Mouse (Mus musculus): ENCODE data around the gene Cdx2. TPM values are rescaled to one million over a fixed set of nuclear protein-coding genes. Genes with fewer than 3 reads are reported as not detected.

Cdx2 gene
- polyA plus RNA-seq, 1 experiment from 2014 or later = not detected

GRCm38 (mm10) chr5:147274174-147275141 is 32.6 kb downstream of the Cdx2 start:
- Histone ChIP-seq H3K4me3 (no peak overlapping the region), H3K9me3 (replicated peaks) (no peaks in the 10 kb centered on the region), H3K4me1 (no peaks in the 10 kb centered on the region), H3K27ac (no peak overlapping the region), H3K27me3 (peaks cover 96% of the 10 kb centered on the region), H3K4me2 (replicated peaks) (no peak overlapping the region), H3K36me3 (no peaks in the 10 kb centered on the region), H3K9ac (no peak overlapping the region)
- no peak for ATAC-seq (ENCODE audit: low FRiP score)
- under 1% methylated on average over 48 of the region's 48 CpGs for WGBS

- Histone ChIP-seq H3K27ac (no peak overlapping the region), H3K4me3 (no peak overlapping the region), H3K9me3 (replicated peaks) (no peaks in the 10 kb centered on the region), H3K27me3 (peaks cover 96% of the 10 kb centered on the region), H3K9ac (no peak overlapping the region), H3K4me1 (no peaks in the 10 kb centered on the region), H3K36me3 (no peaks in the 10 kb centered on the region), H3K4me2 (replicated peaks) (no peak overlapping the region)
- WGBS = 1% methylated on average over 10 of the region's 10 CpGs
- no peak for ATAC-seq (ENCODE audit: low FRiP score)
These were observed 34.2 kb downstream of the Cdx2 start for GRCm38 (mm10) chr5:147272808-147273345.

GRCm38 (mm10) chr5:147272046-147272807 is 34.8 kb downstream of the Cdx2 start:
- Histone ChIP-seq H3K9me3 (replicated peaks) (no peaks in the 10 kb centered on the region), H3K4me1 (no peaks in the 10 kb centered on the region), H3K4me2 (replicated peaks) (no peak overlapping the region), H3K27me3 (peaks cover 96% of the 10 kb centered on the region), H3K4me3 (no peak overlapping the region), H3K36me3 (no peaks in the 10 kb centered on the region), H3K9ac (no peak overlapping the region), H3K27ac (no peak overlapping the region)
- ATAC-seq (ENCODE audit: low FRiP score) = no peak
- WGBS = 3% methylated on average over 12 of the region's 12 CpGs

GRCm38 (mm10) chr5:147270673-147271655 is 36.1 kb downstream of the Cdx2 start:
- no peaks in the 10 kb centered on the region for H3K36me3 ChIP-seq
- no peak for ATAC-seq (ENCODE audit: low FRiP score)
- WGBS = under 1% methylated on average over 29 of the region's 29 CpGs
- H3K9me3 ChIP-seq (replicated peaks) = no peaks in the 10 kb centered on the region
- H3K27me3 ChIP-seq = peaks cover 96% of the 10 kb centered on the region
- no peak overlapping the region for H3K4me2 ChIP-seq (replicated peaks)
- H3K9ac ChIP-seq = no peak overlapping the region
- no peak overlapping the region for H3K4me3 ChIP-seq
- H3K4me1 ChIP-seq = no peaks in the 10 kb centered on the region
- H3K27ac ChIP-seq = no peak overlapping the region

GRCm38 (mm10) chr5:147269926-147270672 is 37.0 kb downstream of the Cdx2 start, which contains the start of gene Pdx1:
TSS of gene Pdx1 (plus strand) at chr5:147269959.
- Histone ChIP-seq H3K4me1 (no peaks in the 10 kb centered on the region), H3K27ac (no peak within 1 kb of the TSS), H3K4me2 (replicated peaks) (no peak within 1 kb of the TSS), H3K4me3 (no peak within 1 kb of the TSS), H3K9me3 (replicated peaks) (no peaks in the 10 kb centered on the region), H3K36me3 (no peaks in the 10 kb centered on the region), H3K27me3 (peaks cover 96% of the 10 kb centered on the region), H3K9ac (no peak within 1 kb of the TSS)
- WGBS = 1% methylated on average over 44 of the region's 44 CpGs
- peak; percentile 52; the same call in 1 of the 2 replicates for ATAC-seq (ENCODE audit: low FRiP score)

GRCm38 (mm10) chr5:147269371-147269770 is 37.7 kb downstream of the Cdx2 start:
- no peak for ATAC-seq (ENCODE audit: low FRiP score)
- no peaks in the 10 kb centered on the region for H3K4me1 ChIP-seq
- no peaks in the 10 kb centered on the region for H3K36me3 ChIP-seq
- peaks cover 94% of the 10 kb centered on the region for H3K27me3 ChIP-seq
- no peak overlapping the region for H3K4me2 ChIP-seq (replicated peaks)
- no peak overlapping the region for H3K4me3 ChIP-seq
- no peak overlapping the region for H3K27ac ChIP-seq
- H3K9ac ChIP-seq = no peak overlapping the region
- WGBS = 4% methylated on average over 6 of the region's 6 CpGs
- no peaks in the 10 kb centered on the region for H3K9me3 ChIP-seq (replicated peaks)

GRCm38 (mm10) chr5:147268728-147269127 is 38.3 kb downstream of the Cdx2 start:
- ATAC-seq (ENCODE audit: low FRiP score) = no peak
- Histone ChIP-seq H3K4me1 (no peaks in the 10 kb centered on the region), H3K9me3 (replicated peaks) (no peaks in the 10 kb centered on the region), H3K27ac (no peak overlapping the region), H3K9ac (no peak overlapping the region), H3K27me3 (peaks cover 96% of the 10 kb centered on the region), H3K4me2 (replicated peaks) (no peak overlapping the region), H3K4me3 (no peak overlapping the region), H3K36me3 (no peaks in the 10 kb centered on the region)
- 2% methylated on average over 8 of the region's 8 CpGs for WGBS

GRCm38 (mm10) chr5:147267434-147267833 is 39.6 kb downstream of the Cdx2 start:
- no peak overlapping the region for H3K4me2 ChIP-seq (replicated peaks)
- no peak overlapping the region for H3K9ac ChIP-seq
- no peak overlapping the region for H3K27ac ChIP-seq
- H3K27me3 ChIP-seq = peaks cover 94% of the 10 kb centered on the region
- no peaks in the 10 kb centered on the region for H3K36me3 ChIP-seq
- H3K4me3 ChIP-seq = no peak overlapping the region
- H3K4me1 ChIP-seq = no peaks in the 10 kb centered on the region
- no peaks in the 10 kb centered on the region for H3K9me3 ChIP-seq (replicated peaks)
- no peak for ATAC-seq (ENCODE audit: low FRiP score)
- 13% methylated on average over 6 of the region's 6 CpGs for WGBS

GRCm38 (mm10) chr5:147263945-147264344 is 43.1 kb downstream of the Cdx2 start:
- Histone ChIP-seq H3K27ac (no peak overlapping the region), H3K27me3 (peaks cover 66% of the 10 kb centered on the region), H3K36me3 (no peaks in the 10 kb centered on the region), H3K4me3 (no peak overlapping the region), H3K4me1 (no peaks in the 10 kb centered on the region), H3K9me3 (replicated peaks) (no peaks in the 10 kb centered on the region), H3K4me2 (replicated peaks) (no peak overlapping the region), H3K9ac (no peak overlapping the region)
- 51% methylated on average over 4 of the region's 4 CpGs for WGBS
- ATAC-seq (ENCODE audit: low FRiP score) = no peak

- ATAC-seq (ENCODE audit: low FRiP score) = no peak
- Histone ChIP-seq H3K4me2 (replicated peaks) (no peak overlapping the region), H3K9me3 (replicated peaks) (no peaks in the 10 kb centered on the region), H3K9ac (no peak overlapping the region), H3K36me3 (no peaks in the 10 kb centered on the region), H3K27me3 (peaks cover 50% of the 10 kb centered on the region), H3K27ac (no peak overlapping the region), H3K4me1 (no peaks in the 10 kb centered on the region), H3K4me3 (no peak overlapping the region)
- 52% methylated on average over 11 of the region's 11 CpGs for WGBS
These were observed 45.0 kb downstream of the Cdx2 start for GRCm38 (mm10) chr5:147261899-147262541.

Measured in hindbrain, embryonic 12.5 days (tissue).